Mouse (Mus musculus) olfactory bulb, adult 2 months (tissue): ENCODE results near the gene Mob3b. TPM values are rescaled to one million over a fixed set of nuclear protein-coding genes. Genes with fewer than 3 reads are reported as not detected.

Experiments used
- H3K27ac ChIP-seq: fragments of 200-500 bp; 2 replicates; pipeline ENCODE4 v1.5.1; 2012; ENCODE audit warnings: low read depth, low read length; ENCODE audit not compliant: insufficient read depth
- H3K4me1 ChIP-seq: fragments of 200-500 bp; 2 replicates; pipeline ENCODE4 v1.6.1; 2012; ENCODE audit warnings: low read length; ENCODE audit not compliant: control insufficient read depth, insufficient read depth
- H3K4me3 ChIP-seq: fragments of 200-500 bp; 2 replicates; pipeline ENCODE4 v1.5.1; 2012; ENCODE audit warnings: mild to moderate bottlenecking, low read depth, low read length, moderate library complexity; ENCODE audit not compliant: insufficient read depth
- CTCF ChIP-seq: fragments of 200-500 bp; IDR thresholded peaks from 2 replicates; pipeline ENCODE4 v1.5.1; 2012; ENCODE audit warnings: low read depth, mild to moderate bottlenecking, low read length, moderate library complexity; ENCODE audit not compliant: insufficient read depth
- POLR2A ChIP-seq: fragments of 200-500 bp; IDR thresholded peaks from 2 replicates; pipeline ENCODE4 v1.6.1; 2012; ENCODE audit warnings: mild to moderate bottlenecking, low read depth, low read length, moderate library complexity; ENCODE audit not compliant: insufficient read depth
- WGBS: fragments of 180-500 bp; shearing (Covaris S2); methylation state at CpG from one replicate; pipeline ENCODE4 v1.1.7; 2018; 5-methylcytosine and 5-hydroxymethylcytosine counted together
- polyA plus RNA-seq: library from polyadenylated mRNA; stranded (reverse); fragments of >200 nt; gene quantifications from 2 replicates; pipeline ENCODE4 v1.2.4, GENCODE M21; 2012; ENCODE audit warnings: low replicate concordance; ENCODE audit not compliant: missing spikeins, insufficient read depth, insufficient read length

Gene Mob3b
- polyA plus RNA-seq, 1 experiment: not detected

DNA sequence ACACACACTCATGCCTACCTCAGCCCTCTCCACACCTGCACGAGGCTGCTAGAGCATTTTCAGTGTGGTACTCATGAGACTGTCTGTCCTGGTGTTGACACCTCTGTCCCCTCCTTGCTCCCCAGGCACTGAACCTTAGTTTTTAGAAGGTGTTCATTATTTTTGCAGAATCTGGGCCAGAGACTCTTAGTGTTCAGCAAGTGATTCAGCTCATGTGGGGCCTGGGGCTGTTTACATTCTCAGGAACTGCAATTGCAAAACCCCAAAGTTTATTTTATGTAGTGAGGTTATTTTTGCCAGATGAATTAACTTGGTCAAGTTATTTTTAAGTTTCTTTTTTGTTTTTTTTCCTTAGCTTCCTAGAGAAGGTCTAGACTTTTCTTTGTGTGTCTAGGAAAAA lies 16.3 kb upstream of the Mob3b start:
- H3K27ac ChIP-seq: no peak overlapping the region
- H3K4me3 ChIP-seq: no peak overlapping the region
- WGBS: 73% methylated on average over 1 of the region's 1 CpGs
- TF ChIP-seq POLR2A (no peak), CTCF (no peak)
- H3K4me1 ChIP-seq: no peaks in the 10 kb centered on the region

DNA sequence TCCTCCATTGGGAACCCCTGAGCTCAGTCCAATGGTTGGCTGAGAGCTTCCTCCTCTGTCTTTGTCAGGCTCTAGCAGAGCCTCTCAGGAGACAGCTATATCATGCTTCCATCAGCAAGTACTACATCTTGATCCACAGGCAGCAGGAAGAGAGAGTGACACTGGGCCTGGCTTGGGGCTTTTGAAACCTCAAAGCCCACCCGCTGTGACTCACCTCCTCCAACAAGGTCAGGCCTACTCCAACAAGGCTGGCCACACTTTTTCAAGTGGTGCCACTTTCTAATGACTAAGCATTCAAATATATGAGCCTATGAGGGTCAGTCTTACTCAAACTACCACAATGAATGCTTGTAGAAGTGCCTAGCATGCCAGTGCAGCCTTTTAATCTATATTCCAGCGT lies 15.2 kb upstream of the Mob3b start:
- no peak for TF ChIP-seq CTCF
- TF ChIP-seq POLR2A: no peak
- H3K27ac ChIP-seq: no peak overlapping the region
- 94% methylated on average over 2 of the region's 2 CpGs for WGBS
- H3K4me3 ChIP-seq: no peak overlapping the region
- H3K4me1 ChIP-seq: no peaks in the 10 kb centered on the region

DNA sequence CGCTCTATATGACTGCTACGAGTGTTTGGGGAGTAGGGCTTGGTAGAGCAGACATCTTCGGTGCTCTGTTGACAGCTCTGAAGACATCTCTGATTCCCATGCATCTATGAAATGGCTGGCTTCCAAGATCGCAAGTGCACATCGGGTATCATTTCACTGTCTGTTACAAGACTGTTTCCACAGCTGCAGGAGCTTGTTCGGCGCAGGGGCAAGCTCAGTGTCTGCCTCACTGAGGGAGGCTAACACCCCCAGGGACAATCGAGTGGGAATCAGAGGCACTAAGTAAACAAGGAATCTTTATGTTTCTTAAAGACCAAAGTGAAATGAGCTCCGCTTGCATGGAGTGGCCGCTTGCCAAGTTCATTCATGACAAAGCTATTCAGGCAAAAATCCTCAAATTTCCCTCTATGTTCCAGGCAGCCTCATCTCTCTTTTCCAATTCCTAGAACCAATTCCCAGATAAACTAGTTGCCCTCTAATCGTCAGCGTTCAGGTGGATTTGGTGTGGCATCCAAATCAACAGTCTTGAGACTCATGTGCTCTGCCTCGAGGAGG lies 12.4 kb upstream of the Mob3b start:
- Histone ChIP-seq H3K4me3 (no peak overlapping the region), H3K4me1 (no peaks in the 10 kb centered on the region), H3K27ac (no peak overlapping the region)
- TF ChIP-seq POLR2A (no peak), CTCF (no peak)
- WGBS: 44% methylated on average over 13 of the region's 13 CpGs

DNA sequence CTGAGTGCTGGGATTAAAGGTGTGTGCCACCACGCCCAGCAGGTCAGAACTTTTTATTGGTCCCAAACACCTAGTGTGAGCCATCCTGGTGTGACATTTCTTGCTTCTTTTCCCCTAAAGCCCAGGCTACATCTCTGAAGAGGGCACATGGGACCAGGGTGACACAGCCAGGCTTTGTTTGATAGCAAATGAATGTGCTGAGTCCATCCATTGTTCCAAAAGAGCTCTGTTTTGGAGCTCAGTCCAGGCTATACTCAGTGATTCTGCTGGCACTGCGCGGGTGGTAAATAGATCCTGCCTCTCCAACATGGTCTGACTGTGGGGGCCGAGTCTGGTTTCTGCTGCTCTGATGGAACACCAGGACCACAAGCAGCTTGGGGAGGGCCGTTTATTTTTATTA lies 10.6 kb upstream of the Mob3b start:
- no peak overlapping the region for H3K4me3 ChIP-seq
- no peak overlapping the region for H3K27ac ChIP-seq
- no peaks in the 10 kb centered on the region for H3K4me1 ChIP-seq
- WGBS: 85% methylated on average over 5 of the region's 5 CpGs
- TF ChIP-seq CTCF (no peak), POLR2A (no peak)

DNA sequence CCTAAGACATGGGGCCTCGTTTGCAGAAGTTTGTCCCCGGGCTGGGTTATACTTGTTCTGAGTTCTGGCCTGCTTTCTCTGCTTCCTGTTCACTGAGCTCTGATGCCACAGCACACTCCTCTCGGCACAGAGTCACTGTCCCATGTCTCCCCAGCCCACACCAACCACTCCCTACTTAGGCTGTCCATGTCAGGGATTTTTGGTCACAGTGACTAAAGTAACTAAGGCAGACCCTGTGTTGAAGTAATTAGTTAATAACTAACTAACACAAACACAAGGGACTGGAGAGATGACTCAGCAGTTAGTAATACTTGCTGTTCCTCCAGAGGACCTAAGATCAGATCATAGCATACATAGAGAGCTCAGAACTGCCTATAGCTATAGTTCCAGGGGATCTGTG lies 8.7 kb upstream of the Mob3b start:
- TF ChIP-seq POLR2A: no peak
- no peak for TF ChIP-seq CTCF
- no peak overlapping the region for H3K27ac ChIP-seq
- 59% methylated on average over 3 of the region's 3 CpGs for whole genome bisulfite sequencing
- no peaks in the 10 kb centered on the region for H3K4me1 ChIP-seq
- no peak overlapping the region for H3K4me3 ChIP-seq

DNA sequence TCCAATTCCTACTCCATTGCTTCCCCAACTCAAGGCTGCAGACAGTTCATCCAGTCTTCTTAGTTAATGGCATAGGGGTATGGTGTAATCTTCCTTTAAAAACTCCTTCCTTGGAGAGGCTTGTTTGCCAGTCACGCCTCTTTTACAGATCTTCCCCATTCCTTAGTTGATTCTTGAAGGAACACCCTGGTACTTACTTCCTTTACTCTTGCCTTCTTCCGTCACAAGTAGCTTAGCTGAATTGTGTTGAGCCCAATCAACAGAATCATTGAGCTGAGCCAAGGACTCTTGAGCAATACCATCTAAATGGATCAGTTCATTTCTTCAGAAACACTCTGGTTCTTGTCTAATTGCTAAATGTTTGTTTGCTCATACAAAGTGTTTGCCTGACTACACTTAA lies 8.0 kb upstream of the Mob3b start:
- Histone ChIP-seq H3K4me3 (no peak overlapping the region), H3K4me1 (no peaks in the 10 kb centered on the region), H3K27ac (no peak overlapping the region)
- 88% methylated on average over 2 of the region's 2 CpGs for whole genome bisulfite sequencing
- TF ChIP-seq CTCF (no peak), POLR2A (no peak)

DNA sequence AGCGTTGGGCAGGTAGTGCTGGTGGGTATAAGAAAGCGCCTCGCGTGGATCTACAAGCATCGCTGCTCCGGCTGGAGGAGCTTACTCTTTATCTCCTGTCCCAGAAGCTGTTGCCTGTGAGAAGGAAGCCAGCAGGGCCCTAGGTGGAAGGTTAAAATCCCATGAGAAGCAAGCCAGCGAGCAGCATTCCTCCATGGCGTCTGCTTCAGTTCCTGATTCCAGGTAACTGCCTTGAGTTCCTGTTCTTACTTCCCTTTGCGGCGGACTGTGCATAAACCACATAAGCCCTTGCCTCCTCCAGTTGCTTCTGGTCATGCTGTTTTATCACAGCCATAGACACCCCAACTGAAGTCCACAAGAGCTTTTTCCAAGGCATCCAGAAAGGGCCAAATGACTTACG lies 531 bp upstream of the Mob3b start:
- Histone ChIP-seq H3K4me1 (peaks cover 9% of the 10 kb centered on the region), H3K4me3 (no peak overlapping the region)
- 79% methylated on average over 11 of the region's 11 CpGs for WGBS

DNA sequence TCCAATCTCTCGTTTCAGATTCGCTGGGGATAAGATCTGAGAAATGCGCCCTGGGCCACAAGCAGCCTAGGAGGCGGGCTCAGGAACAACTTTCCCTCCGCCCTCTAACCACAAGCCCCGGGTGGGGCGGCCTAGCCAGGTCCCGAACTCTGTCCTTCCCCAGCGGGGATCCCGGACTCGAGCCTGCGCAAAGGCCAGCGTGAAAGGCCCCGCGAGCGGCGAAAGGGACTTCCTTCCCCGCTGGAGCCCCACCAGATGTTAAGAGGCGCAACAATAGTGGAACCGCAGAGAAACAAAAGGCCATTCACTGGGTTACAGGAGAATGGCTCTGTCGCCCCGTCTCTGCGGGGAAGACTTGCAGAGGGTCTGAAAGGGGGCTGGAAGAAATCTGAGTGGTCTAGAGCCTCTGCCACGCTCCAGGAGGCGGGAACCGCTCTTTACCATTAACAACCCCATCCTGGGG lies 1.1 kb downstream of the Mob3b start:
- no peak for TF ChIP-seq CTCF
- no peak for TF ChIP-seq POLR2A
- peaks cover 9% of the 10 kb centered on the region for H3K4me1 ChIP-seq
- no peak overlapping the region for H3K27ac ChIP-seq
- peak overlapping the region; percentile 57 for H3K4me3 ChIP-seq
- WGBS: 2% methylated on average over 26 of the region's 26 CpGs

More for the DNA sequence above, 531 bp upstream of the Mob3b start:
- H3K27ac ChIP-seq: no peak overlapping the region
- TF ChIP-seq CTCF (no peak), POLR2A (no peak)

DNA sequence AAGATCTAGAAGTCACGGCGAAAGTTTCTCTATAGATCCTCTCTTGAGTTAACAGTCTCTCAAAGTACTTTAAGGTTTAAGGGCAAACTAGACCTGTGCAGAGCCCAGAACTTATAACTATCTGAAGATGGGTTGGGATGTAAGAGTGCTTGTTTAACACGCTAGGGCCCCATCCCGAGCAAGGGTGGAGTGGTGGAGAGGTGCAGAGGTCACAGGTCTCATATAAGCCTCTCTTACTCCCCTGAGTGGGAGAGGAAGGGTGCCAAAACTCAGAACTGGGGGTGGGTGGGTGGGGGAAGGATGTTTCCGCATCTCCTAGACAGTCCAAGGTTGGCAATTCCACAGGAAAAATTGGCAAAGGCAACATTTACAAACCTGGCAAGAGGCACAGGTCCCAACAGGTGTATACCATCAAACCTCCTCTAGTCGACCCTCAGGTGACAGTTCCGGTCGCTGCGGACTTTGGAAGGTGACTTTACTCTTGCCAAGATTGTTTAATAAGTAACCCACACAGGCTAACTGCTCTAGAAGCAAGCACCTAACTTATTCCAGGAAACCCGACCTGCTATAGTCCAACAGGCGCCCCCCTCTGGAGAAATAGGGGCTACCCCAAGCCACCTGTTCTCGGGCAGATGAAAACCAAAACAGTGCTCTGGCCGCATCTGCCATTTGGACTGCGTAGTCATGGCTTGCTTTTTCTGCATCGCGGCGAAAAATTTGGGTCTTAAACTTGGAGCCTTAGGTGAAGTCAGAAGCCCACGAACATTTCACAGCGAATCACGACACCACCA lies 2.0 kb downstream of the Mob3b start:
- peak overlapping the region; percentile 57 for H3K4me3 ChIP-seq
- WGBS: 35% methylated on average over 20 of the region's 20 CpGs

More for the DNA sequence above, 2.0 kb downstream of the Mob3b start:
- H3K4me1 ChIP-seq: peaks cover 9% of the 10 kb centered on the region
- no peak overlapping the region for H3K27ac ChIP-seq
- TF ChIP-seq CTCF (no peak), POLR2A (no peak)
